Mouse (Mus musculus): ENCODE measurements around the gene 1700021F05Rik. TPM values are rescaled to one million over a fixed set of nuclear protein-coding genes. Genes with fewer than 3 reads are reported as not detected.

1700021F05Rik gene
- total RNA-seq, 2 experiments from 2014 or later: 41.3 to 44.9 TPM

GRCm38 (mm10) chr10:43477865-43478681 lies 62.7 kb downstream of the 1700021F05Rik start:
- peak; percentile 23 to 27 for DNase-seq (ENCODE audit: low spot score in 2 of 2)
- Histone ChIP-seq H3K27ac (peak overlapping the region; percentile 90), H3K4me3 (peak overlapping the region; percentile 71)
- TF ChIP-seq CTCF (conservative IDR thresholded peaks at IDR 0.05): no peak

GRCm38 (mm10) chr10:43477459-43477858 lies 63.3 kb downstream of the 1700021F05Rik start:
- Histone ChIP-seq H3K27ac (peak overlapping the region; percentile 90; the same call in 1 of the 2 replicates), H3K4me3 (peak overlapping the region; percentile 0; the same call in 1 of the 2 replicates)
- TF ChIP-seq CTCF (conservative IDR thresholded peaks at IDR 0.05): no peak
- DNase-seq (ENCODE audit: low spot score in 2 of 2): no peak

- no peak overlapping the region for H3K27ac ChIP-seq
- TF ChIP-seq CTCF (conservative IDR thresholded peaks at IDR 0.05): peak; percentile 76
- no peak overlapping the region for H3K4me3 ChIP-seq
- DNase-seq (ENCODE audit: low spot score in 2 of 2): peak; percentile 16 to 57
Measured at GRCm38 (mm10) chr10:43475376-43475775, 65.4 kb downstream of the 1700021F05Rik start.

Other genes starting within 250 kb of the 1700021F05Rik start
- 1 to 10 TPM; 5.2 to 6.2 TPM for gene Bend3, start 62.2 kb downstream of the 1700021F05Rik start, total RNA-seq (2021)
- gene Gm9803, start 16.9 kb downstream of the 1700021F05Rik start, total RNA-seq (2021): 10 to 100 TPM; 12.5 to 12.7 TPM
- gene Cd24a, start 37.3 kb upstream of the 1700021F05Rik start, total RNA-seq (2021): 10 to 100 TPM in 1 of 2 experiments, 1 to 10 TPM in 1; 7.3 to 10.2 TPM